Mouse (Mus musculus): ENCODE measurements around the gene Spocd1.

- no peak for TF ChIP-seq CTCF (IDR thresholded peaks at IDR 0.05; ENCODE audit: low read depth, low read length)
- TF ChIP-seq POLR2A (IDR thresholded peaks at IDR 0.05; ENCODE audit: extremely low read depth, insufficient read depth, low read length), result no peak
Observed at GRCm38 (mm10) chr4:129921314-129921587, 7.8 kb upstream of the Spocd1 start.

Measured in liver, adult 2 months (tissue).